Mouse (Mus musculus) testis, adult 2 months (tissue): ENCODE data around the gene Plekhg1.

Source experiments
- CTCF ChIP-seq: fragments of 200-500 bp; IDR thresholded peaks from 2 replicates; pipeline ENCODE4 v1.5.1; 2012; ENCODE audit warnings: low read depth, mild to moderate bottlenecking, inconsistent platforms, low read length, moderate library complexity; ENCODE audit not compliant: control insufficient read depth, insufficient read depth, insufficient replicate concordance
- POLR2A ChIP-seq: fragments of 200-500 bp; IDR thresholded peaks from 2 replicates; pipeline ENCODE4 v1.6.1; 2012; ENCODE audit warnings: low read depth, mild to moderate bottlenecking, inconsistent platforms, low read length, moderate library complexity; ENCODE audit not compliant: control insufficient read depth

- no peak for TF ChIP-seq CTCF
- no peak for TF ChIP-seq POLR2A
These were observed 19.9 kb upstream of the Plekhg1 start for GRCm38 (mm10) chr10:3720296-3720695.
